Mouse (Mus musculus) layer of hippocampus, adult 8-10 months (tissue): ENCODE data around the gene Kctd11. TPM values are rescaled to one million over a fixed set of nuclear protein-coding genes. Genes with fewer than 3 reads are reported as not detected.
"Not testable (repeated sequence)": the region's sequence is repeated elsewhere in the genome, so short reads cannot be mapped to it uniquely, and the experiment has no call there.

Experiments used
- DNase-seq, 2 experiments: peaks; one replicate each; pipeline ENCODE4 v3.0.0; 2022; ENCODE audit warnings: low spot score in 2 of 2
- total RNA-seq, 4 experiments: library from RNA; stranded (reverse); gene quantifications; 2 replicates each; pipeline ENCODE4 v1.2.4; 2022

Kctd11 gene
- total RNA-seq, 4 experiments from 2014 or later = 1.4 to 2.8 (median 1.6) TPM

DNA sequence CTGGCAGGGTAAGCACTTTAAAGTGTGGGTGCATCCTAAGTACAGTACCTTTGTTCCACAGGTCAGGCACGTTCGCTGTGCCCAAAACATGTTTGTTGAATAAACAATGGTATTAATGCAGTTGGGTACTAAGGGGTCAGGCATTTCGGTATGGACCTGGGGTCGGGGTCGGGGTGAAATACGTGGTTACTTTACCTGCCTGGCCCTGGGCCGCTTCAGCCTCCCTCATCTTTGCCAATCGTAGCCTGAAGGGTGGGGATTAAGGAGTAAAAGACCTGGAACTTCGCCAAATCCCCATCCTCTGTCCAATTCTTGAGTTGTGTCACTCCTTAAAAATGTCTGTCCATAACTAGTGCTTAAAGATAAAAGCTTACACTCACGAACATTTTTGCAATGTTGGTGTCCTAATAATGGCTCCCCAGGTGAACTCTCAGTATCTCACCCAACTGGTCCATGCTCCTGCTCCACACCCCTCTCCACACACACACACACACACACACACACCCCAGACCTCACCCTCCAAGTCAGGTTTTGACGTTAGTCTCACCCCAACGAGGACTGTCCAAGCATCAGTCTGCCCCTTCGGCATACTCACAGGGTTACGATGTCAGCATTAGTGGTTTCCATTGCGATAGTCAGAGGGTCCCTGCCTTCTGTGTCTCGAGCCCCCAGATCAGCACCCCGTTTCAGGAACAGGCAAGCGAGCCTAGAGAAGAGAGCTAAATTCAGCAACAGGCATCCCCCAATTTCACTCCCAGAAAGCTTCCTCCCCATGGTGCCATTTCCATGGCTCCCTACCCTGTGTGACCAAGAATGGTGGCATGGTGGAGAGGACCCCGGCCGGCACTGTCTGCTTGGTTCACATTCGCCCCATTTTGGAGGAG, 823 bp upstream of the Kctd11 start:
- DNase-seq = no peak

DNA sequence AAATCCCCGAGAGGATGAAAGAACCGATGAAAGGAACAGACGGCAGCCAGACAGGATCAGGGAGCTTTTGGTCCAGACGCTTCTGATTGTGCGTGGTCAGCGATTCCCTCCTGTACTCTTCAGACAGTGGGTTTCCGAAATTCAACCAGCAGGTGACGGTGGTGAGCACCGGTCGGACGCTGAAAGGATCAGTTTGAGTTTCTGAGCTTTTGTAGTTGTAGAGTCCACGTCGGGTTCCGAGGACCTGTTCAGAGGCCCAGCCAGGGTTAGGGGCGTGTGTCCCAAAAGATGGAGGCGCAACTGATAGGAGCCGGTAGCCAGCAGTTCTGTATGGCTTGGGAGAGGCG, 727 bp downstream of the Kctd11 start:
- no peak for DNase-seq

DNA sequence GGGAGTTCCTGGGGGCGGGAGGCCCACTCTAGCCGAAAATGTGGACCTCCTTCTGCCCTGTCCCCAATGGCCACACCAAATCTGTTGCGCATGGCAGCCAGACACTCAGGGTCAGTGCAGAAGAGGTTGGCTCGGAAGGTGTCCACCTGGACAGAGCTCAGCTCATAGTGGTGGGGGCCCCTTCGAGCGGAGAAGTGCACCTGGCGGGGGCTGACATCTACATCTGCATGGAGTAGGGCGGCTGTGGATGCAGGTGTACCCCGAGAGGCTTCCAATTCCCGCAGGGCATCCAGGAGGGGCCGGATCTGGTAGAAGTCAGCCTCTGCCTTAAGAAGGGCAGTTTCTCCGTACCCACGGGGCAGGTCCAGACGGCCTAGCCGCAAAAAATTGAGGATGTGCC, 1.5 kb downstream of the Kctd11 start:
- DNase-seq = no peak

DNA sequence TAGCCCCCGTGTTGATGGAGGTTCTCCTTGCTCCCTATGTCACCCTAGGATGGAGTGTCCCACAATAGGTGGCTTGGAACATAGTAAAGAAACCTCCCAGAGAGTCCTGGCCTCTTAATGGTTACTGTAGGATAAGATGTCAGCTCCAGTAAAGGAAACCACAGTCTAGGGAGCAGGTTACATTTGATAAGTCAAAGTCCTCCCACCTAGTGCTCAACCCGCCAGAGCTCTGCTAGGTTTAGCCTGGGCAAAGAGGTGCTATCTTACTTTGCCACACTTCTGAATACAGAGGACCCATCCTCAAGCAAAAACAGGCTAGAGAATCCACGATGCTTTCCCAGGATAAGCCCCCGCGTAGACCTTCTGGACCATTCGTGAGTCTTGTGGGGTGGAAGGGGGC, 2.3 kb downstream of the Kctd11 start:
- DNase-seq = no peak

DNA sequence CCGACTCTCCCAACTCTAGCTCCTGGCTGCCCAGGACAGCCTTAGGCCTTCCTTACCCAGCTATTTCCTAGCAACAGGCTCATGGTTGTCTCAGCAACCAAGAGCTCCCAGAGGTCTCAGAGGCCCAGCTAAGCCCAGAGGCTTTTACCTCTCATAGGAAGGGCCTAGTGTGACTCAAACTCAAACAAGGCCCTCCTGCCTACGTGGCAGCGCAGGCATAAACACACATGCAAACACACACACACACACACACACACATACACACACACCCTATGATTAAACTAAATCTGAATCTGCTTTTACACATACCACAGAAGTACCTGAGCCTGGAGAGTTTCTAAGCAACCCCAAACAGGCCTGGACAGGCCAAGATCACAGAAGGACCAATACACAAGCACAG, 2.8 kb downstream of the Kctd11 start:
- no peak for DNase-seq

DNA sequence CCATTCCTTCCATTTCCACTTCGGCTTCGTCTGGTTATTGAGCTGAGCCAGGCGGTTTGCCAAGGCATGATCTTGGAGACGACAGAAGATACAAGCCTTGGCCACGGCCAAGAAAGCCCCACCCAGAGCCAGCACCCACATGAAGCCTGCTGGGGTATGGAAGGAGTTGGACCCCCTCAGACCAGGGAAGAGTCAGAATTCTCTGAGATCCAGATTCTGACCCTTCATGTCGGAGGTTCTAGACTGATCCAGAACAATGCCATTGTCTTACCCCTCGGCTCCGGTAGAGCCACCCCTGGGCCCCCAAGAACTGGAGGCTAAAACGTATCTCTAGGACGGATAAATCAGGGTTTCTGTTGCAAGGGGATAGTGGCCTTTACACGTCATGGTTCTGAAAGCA, 3.3 kb downstream of the Kctd11 start, which contains the start of gene Tmem95:
Gene Tmem95 (minus strand): TSS at position 141 of the 400 bp plus-strand sequence.
- no peak for DNase-seq

DNA sequence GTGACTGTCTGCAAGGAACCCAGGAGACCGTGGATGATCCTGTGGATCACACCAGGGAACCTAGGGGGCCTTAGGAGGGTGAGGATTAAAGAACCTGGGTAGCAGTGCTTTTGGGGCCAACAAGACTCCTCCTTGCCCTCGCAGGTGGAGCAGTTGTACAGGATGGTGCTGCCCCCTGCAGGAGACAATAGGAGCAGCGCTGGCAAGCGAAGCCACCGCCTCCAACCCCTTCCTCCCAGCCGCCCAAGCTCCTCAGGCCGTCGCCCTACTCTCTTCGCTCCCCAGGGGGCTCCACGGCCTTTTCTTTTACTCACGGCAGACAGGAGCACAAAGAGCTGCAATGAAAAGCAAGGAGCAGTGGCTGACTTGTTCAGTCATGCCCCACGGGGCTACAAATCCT, 4.3 kb downstream of the Kctd11 start:
- DNase-seq = peak; percentile 62 to 78

DNA sequence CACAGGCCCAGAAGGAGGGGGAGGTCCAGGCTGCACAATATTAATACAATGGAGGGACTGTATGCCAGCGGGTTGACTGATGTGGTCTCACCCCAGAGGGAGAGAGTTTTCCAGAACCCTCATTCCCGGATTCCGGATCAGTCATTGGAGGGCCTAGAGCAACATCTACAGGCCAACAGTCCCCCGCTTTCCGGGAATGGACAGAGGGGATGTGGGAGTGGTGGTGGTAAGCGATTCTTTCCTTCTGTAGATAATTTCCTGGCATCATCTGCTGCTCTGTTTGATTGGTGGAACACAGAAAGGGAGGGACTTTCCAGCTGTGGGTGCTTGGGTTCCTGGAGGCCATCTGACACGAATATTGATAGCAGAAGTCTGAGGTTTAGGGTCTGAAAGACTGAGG, 5.0 kb downstream of the Kctd11 start:
- DNase-seq = peak in 1 of 2 experiments; percentile 39

DNA sequence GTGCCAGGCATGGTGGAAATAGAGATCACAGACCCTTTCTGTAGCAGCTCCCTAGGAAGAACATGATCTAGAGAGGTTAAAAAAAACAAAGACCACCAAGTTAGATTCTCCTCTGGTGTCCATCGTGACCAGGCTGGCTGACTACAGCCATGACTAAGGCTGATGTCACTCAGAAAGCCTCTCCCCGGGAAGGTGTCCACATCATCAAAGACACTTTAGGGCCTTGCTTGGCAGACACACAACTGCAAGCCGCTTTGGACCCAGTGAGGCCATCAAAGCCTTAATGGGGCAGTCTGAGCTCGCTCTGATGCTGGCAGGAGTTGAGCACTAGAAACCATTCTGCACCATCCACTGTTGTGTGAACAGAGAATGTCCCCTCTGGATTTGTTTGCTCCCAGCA, 8.8 kb downstream of the Kctd11 start:
- DNase-seq = no peak

- no peak for DNase-seq
Observed at GRCm38 (mm10) chr11:69871822-69872221, 9.4 kb downstream of the Kctd11 start.

- DNase-seq = no peak
Observed at GRCm38 (mm10) chr11:69870289-69871069, 10.7 kb downstream of the Kctd11 start.

GRCm38 (mm10) chr11:69867335-69867734, 13.9 kb downstream of the Kctd11 start:
- no peak for DNase-seq

GRCm38 (mm10) chr11:69865561-69865960, 15.6 kb downstream of the Kctd11 start:
- DNase-seq = no peak

GRCm38 (mm10) chr11:69864138-69864860, 16.9 kb downstream of the Kctd11 start:
- DNase-seq = no peak

- not testable (repeated sequence) for DNase-seq
Observed at GRCm38 (mm10) chr11:69863729-69864128, 17.5 kb downstream of the Kctd11 start.

GRCm38 (mm10) chr11:69858113-69858998, 22.9 kb downstream of the Kctd11 start, which contains the start of gene Tnk1:
Gene Tnk1, minus strand, starts transcription at chr11:69858730.
- DNase-seq = no peak

DNA sequence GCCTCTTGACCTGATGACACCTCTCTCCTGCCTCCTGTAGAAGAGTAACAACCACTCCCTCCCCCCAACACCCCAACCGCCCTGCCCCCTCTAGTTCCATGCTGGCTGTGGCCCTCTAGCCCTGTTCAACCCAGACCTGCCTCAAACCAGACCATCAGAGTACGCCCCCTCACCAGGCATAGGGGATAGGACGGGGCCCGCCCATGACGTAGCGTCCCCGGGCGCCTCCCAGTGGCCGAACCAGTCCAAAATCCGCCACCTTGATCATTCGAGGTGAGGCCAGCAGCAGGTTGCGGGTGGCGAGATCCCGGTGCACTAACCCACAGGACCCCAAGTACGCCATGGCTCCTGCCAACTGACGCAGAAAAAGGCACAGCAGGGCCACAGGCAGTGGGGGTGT, 25.9 kb downstream of the Kctd11 start:
- no peak for DNase-seq

DNA sequence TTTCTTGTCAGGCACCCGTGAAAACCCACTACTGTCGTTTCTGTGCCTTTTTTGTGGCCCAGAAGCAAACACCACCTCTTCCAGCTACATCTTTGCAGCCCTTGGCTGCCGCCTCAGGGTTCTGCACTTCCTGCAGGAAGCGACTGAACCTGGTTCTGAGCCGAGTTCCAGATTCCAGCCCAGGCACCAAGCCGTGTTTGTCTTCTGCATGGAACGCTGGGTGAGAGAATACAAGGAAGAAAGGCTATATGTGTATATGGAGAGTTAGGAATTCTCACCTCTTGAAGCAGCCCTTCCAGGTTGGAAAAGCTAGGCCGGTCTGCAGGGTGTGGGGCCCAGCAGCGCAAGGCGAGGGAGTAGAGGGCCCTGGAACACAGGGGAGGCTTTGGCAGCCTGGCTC, 26.5 kb downstream of the Kctd11 start:
- no peak for DNase-seq

GRCm38 (mm10) chr11:69853994-69854393, 27.2 kb downstream of the Kctd11 start:
- DNase-seq = no peak

DNA sequence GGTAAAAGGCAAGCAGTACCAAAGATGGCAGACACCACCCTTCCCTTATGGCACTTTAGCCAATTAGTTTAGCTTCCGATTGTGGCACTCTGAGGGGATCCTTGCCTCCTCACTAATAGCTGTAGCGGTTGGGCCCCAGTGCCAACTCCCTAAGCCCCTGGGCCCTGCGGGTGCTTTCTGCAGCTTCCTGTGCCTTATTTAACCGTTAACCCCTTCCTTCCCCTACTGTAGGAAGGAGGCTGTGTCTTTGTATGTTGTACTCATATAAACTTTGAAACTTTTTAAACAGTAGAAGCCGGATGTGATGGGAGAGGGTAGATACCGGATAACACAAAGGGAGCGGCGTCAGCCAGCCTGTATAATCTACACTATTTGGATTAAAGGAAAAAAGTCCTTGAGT, 30.5 kb downstream of the Kctd11 start:
- DNase-seq = no peak

DNA sequence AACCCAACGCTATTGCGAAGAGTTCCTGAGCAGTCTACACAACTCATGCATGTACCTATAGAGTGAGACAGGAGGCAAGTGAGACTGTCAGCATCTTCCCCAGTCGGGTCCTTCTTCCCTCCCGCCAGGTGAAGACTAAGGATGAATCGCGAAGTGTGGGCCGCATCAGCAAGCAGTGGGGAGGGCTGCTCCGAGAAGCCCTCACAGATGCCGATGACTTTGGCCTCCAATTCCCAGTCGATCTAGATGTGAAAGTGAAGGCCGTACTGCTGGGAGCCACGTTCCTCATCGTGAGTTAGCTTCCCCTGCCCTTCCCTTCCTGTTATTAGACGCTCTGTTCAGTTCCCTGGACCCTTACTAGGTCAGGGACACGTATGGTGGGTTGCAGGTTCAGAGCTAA, 31.3 kb downstream of the Kctd11 start:
- no peak for DNase-seq
